Mouse (Mus musculus): Measurements from ENCODE around the gene Numa1. TPM values are rescaled to one million over a fixed set of nuclear protein-coding genes. Genes with fewer than 3 reads are reported as not detected.
"Not testable (repeated sequence)": the region's sequence is repeated elsewhere in the genome, so short reads cannot be mapped to it uniquely, and the experiment has no call there.

Gene Numa1
- polyA plus RNA-seq, 1 experiment from 2014 or later: 46.2 TPM

DNA sequence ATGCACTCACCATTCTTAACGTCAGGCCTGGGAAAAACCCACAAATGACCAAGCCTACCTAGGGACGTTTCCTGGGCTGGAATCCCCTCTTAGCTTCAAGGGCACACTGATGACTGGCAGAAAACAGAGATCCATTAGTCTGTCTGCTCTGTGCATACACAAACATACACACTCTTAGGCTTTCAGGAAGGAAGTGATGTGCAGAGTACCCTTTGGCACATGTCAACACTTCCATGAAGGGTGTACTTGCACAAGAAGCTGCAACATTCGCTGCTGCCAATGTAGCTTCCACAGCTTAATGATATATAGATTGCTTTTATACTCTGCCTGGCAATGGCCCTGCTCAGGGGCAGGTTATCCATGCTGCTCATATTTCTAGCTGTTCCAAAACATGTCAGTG lies 85.5 kb downstream of the Numa1 start:
- WGBS: 70% methylated on average over 3 of the region's 3 CpGs
- no peak for ATAC-seq (ENCODE audit: low read depth)
- Histone ChIP-seq H3K4me2 (no peak overlapping the region), H3K27ac (replicated peaks) (no peak overlapping the region), H3K36me3 (peaks cover 97% of the 10 kb centered on the region), H3K4me1 (replicated peaks) (no peaks in the 10 kb centered on the region), H3K4me3 (no peak overlapping the region), H3K27me3 (no peaks in the 10 kb centered on the region), H3K9ac (no peak overlapping the region), H3K9me3 (no peaks in the 10 kb centered on the region)

DNA sequence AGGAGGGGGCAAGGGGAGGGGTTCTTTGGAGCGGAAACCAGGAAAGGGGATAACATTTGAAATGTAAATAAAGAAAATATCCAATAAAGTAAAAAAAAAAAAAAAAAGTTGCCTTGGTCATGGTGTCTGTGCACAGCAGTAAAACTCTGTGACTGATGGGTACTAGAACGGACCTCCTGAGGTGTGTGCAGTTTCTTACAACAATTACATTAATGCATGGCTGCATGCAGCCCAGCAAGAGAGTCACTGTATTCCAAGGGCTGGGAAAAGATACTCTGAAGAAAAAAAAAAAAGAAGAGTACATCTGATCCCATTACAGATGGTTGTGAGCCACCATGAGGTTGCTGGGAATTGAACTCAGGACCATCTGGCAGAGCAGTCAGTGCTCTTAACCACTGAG lies 87.0 kb downstream of the Numa1 start:
- H3K27ac ChIP-seq (replicated peaks); H3K4me2 ChIP-seq; H3K9ac ChIP-seq; H3K9me3 ChIP-seq; H3K4me1 ChIP-seq (replicated peaks); H3K27me3 ChIP-seq; H3K4me3 ChIP-seq: not testable (repeated sequence)
- 0 out of 2 replicates have a peak, but pooled peaks have one; percentile 26 for ATAC-seq (ENCODE audit: low read depth)
- peaks cover 96% of the 10 kb centered on the region for H3K36me3 ChIP-seq
- WGBS: 71% methylated on average over 2 of the region's 2 CpGs

- no peaks in the 10 kb centered on the region for H3K27me3 ChIP-seq
- H3K4me2 ChIP-seq: no peak overlapping the region
- no peak overlapping the region for H3K4me3 ChIP-seq
- H3K4me1 ChIP-seq (replicated peaks): no peaks in the 10 kb centered on the region
- H3K9me3 ChIP-seq: no peaks in the 10 kb centered on the region
- no peak overlapping the region for H3K9ac ChIP-seq
- no peak for ATAC-seq (ENCODE audit: low read depth)
- WGBS: 96% methylated on average over 9 of the region's 9 CpGs
- H3K36me3 ChIP-seq: peaks cover 89% of the 10 kb centered on the region
- no peak overlapping the region for H3K27ac ChIP-seq (replicated peaks)
Observed at GRCm38 (mm10) chr7:102023821-102024220, 89.9 kb downstream of the Numa1 start.

DNA sequence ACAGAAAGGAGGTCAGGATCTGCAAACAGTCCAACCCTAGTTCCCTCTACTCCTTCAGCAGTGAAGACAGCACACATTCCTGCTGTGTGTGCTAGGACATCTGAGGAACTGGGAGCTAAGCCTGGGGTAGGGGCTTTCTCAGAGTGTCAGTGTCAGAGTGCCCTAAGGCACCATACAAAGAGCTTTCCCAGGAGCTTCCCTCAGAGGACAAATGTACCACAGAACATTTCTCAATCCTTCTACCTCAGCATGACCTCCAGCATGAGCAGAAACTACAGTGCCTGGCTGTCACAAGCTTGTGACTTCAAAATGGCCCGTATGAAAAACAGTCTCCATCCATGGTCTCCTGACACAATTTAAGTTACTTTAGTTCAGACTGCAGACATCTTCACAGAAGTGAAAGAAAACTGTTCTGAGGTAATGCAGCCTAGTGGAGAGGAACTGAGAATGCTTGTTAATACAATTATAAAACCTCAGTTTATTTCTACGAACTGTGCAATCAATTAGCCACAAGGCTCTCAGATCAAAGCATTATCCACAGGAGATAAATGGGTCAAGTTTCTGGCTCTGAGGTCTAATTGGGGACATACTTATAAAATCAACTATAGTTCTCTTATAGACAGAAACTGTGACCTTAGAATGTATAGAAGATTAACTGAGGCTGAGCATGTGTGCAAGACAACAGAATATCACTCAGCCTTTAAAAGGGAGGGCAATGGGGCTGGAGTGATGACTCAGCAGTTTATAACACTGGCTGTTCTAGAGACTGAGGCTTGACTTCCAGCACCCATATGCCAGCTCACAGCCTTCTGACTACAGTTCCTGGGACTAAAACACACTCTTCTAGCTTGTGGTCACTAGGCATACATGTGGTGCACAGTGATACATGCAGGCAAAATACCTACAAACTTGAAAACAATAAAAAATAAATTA lies 91.5 kb downstream of the Numa1 start:
- ATAC-seq (ENCODE audit: low read depth): no peak
- no peaks in the 10 kb centered on the region for H3K4me1 ChIP-seq (replicated peaks)
- no peak overlapping the region for H3K4me3 ChIP-seq
- peaks cover 86% of the 10 kb centered on the region for H3K36me3 ChIP-seq
- WGBS: 80% methylated on average over 2 of the region's 2 CpGs
- H3K9ac ChIP-seq: no peak overlapping the region
- no peak overlapping the region for H3K4me2 ChIP-seq
- H3K27ac ChIP-seq (replicated peaks): no peak overlapping the region
- H3K27me3 ChIP-seq: no peaks in the 10 kb centered on the region
- no peaks in the 10 kb centered on the region for H3K9me3 ChIP-seq

- H3K4me2 ChIP-seq: no peak overlapping the region
- H3K9ac ChIP-seq: no peak overlapping the region
- H3K9me3 ChIP-seq: no peaks in the 10 kb centered on the region
- H3K27ac ChIP-seq (replicated peaks): no peak overlapping the region
- no peaks in the 10 kb centered on the region for H3K27me3 ChIP-seq
- WGBS: 94% methylated on average over 1 of the region's 1 CpGs
- H3K36me3 ChIP-seq: peaks cover 96% of the 10 kb centered on the region
- H3K4me3 ChIP-seq: no peak overlapping the region
- H3K4me1 ChIP-seq (replicated peaks): no peaks in the 10 kb centered on the region
- ATAC-seq (ENCODE audit: low read depth): no peak
Observed at GRCm38 (mm10) chr7:102034904-102035303, 101.0 kb downstream of the Numa1 start.

GRCm38 (mm10) chr7:102035534-102035933 lies 101.6 kb downstream of the Numa1 start:
- Histone ChIP-seq H3K4me1 (replicated peaks) (no peaks in the 10 kb centered on the region), H3K9ac (no peak overlapping the region), H3K4me2 (no peak overlapping the region), H3K27ac (replicated peaks) (no peak overlapping the region), H3K9me3 (no peaks in the 10 kb centered on the region), H3K4me3 (no peak overlapping the region), H3K27me3 (no peaks in the 10 kb centered on the region), H3K36me3 (peaks cover 98% of the 10 kb centered on the region)
- WGBS: 96% methylated on average over 2 of the region's 2 CpGs
- no peak for ATAC-seq (ENCODE audit: low read depth)

- Histone ChIP-seq H3K36me3 (peaks cover 95% of the 10 kb centered on the region), H3K4me3 (no peak overlapping the region), H3K9me3 (no peaks in the 10 kb centered on the region), H3K4me1 (replicated peaks) (no peaks in the 10 kb centered on the region), H3K9ac (no peak overlapping the region), H3K27me3 (no peaks in the 10 kb centered on the region), H3K4me2 (no peak overlapping the region), H3K27ac (replicated peaks) (no peak overlapping the region)
- no peak for ATAC-seq (ENCODE audit: low read depth)
- 93% methylated on average over 3 of the region's 3 CpGs for WGBS
Observed at GRCm38 (mm10) chr7:102037318-102037717, 103.4 kb downstream of the Numa1 start.

GRCm38 (mm10) chr7:102042314-102042713 lies 108.4 kb downstream of the Numa1 start:
- Histone ChIP-seq H3K4me1 (replicated peaks) (0 out of 2 replicates have a peak, but pooled peaks cover 4% of the 10 kb centered on the region), H3K36me3 (peaks cover 50% of the 10 kb centered on the region), H3K27ac (replicated peaks) (no peak overlapping the region), H3K9me3 (no peaks in the 10 kb centered on the region), H3K9ac (no peak overlapping the region), H3K4me2 (no peak overlapping the region), H3K4me3 (no peak overlapping the region), H3K27me3 (no peaks in the 10 kb centered on the region)
- 78% methylated on average over 2 of the region's 2 CpGs for WGBS
- ATAC-seq (ENCODE audit: low read depth): no peak

DNA sequence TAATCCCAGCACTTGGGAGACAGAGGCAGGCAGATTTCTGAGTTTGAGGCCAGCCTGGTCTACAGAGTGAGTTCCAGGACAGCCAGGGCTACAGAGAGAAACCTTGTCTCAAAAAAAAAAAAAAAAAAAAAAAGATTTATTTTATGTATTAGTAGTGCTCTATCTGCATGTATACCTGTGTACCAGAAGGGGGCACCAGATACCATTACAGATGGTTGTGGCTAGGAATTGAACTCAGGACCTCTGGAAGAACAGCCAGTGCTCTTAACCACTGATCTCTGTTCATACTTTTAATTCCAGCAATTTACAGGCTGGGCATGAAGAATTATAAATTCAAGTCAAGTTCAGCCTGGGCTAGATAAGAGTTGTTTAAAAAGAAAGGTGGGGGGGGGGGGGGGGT lies 114.6 kb downstream of the Numa1 start:
- not testable (repeated sequence) for H3K4me3 ChIP-seq; H3K4me1 ChIP-seq (replicated peaks); H3K27me3 ChIP-seq; ATAC-seq (ENCODE audit: low read depth); H3K9me3 ChIP-seq; H3K4me2 ChIP-seq; H3K27ac ChIP-seq (replicated peaks); H3K9ac ChIP-seq
- H3K36me3 ChIP-seq: peaks cover 26% of the 10 kb centered on the region

DNA sequence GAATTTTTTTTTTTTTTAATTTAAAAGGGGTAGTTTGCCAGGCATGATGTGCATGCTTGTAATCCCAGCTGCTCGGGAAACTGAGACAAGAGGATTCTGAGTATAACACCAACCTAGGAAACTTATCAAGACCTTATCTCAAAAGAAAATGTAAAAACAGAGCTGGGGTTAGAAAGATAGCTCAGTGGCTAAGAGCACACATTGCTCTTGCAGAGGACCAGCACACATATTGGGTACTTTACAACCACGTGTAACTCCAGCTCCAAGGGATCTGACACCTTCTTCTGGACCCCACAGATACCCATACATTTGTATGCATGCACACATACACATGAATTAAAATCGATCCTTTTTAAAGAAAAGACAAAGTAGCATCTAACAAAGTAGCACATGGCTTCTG lies 127.4 kb downstream of the Numa1 start:
- no peak overlapping the region for H3K27ac ChIP-seq (replicated peaks)

DNA sequence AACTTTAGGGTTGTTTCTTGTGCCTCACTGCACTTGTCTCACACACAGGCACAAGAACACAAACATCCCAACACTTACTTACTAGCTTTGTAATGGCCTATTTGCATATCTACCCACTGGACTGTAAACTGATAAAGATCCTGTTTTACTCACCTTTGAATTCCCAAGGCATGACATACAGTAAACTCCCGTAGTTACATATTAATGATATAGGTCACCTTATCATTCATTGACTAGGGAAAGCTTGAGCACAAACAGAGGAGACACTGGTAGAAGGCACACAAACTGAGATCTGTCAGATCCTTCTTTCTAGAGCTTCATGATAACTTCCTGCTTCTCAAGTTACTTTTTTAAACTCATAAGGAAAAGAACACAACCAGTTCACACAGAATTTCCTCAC lies 128.3 kb downstream of the Numa1 start:
- no peak for ATAC-seq (ENCODE audit: low read depth)
- no peak overlapping the region for H3K27ac ChIP-seq (replicated peaks)
- no peaks in the 10 kb centered on the region for H3K27me3 ChIP-seq
- peaks cover 20% of the 10 kb centered on the region for H3K36me3 ChIP-seq
- no peaks in the 10 kb centered on the region for H3K9me3 ChIP-seq
- no peak overlapping the region for H3K4me3 ChIP-seq
- H3K9ac ChIP-seq: no peak overlapping the region
- WGBS: 86% methylated on average over 1 of the region's 1 CpGs
- H3K4me1 ChIP-seq (replicated peaks): peaks cover 37% of the 10 kb centered on the region
- H3K4me2 ChIP-seq: no peak overlapping the region

More for the DNA sequence above, 127.4 kb downstream of the Numa1 start:
- 94% methylated on average over 3 of the region's 3 CpGs for WGBS
- Histone ChIP-seq H3K4me3 (no peak overlapping the region), H3K4me1 (replicated peaks) (peaks cover 33% of the 10 kb centered on the region), H3K9ac (no peak overlapping the region), H3K36me3 (peaks cover 26% of the 10 kb centered on the region), H3K27me3 (no peaks in the 10 kb centered on the region), H3K9me3 (no peaks in the 10 kb centered on the region), H3K4me2 (no peak overlapping the region)
- no peak for ATAC-seq (ENCODE audit: low read depth)

DNA sequence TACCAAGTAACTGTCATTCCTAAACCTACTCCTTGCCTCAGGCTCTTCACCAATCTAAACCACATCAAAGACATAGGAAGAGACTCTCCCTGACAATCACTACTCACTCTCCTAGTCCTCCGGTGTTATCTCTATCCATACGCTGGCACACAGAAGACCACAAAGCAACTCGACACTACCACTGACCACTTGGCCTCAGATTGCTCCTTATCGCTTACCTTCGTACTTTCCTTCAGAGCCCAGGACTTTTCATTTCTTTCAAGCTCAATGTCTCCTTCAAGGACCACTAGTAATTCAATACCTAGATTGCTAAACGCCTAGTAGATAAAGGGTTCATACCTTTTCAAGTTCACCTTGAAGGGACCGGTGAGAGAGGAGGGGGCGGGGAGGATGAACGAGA lies 130.0 kb downstream of the Numa1 start:
- Histone ChIP-seq H3K4me3 (peak overlapping the region; percentile 63), H3K27me3 (no peaks in the 10 kb centered on the region), H3K9ac (peak overlapping the region; percentile 83; the same call in 1 of the 2 replicates), H3K36me3 (peaks cover 9% of the 10 kb centered on the region), H3K4me1 (replicated peaks) (peaks cover 37% of the 10 kb centered on the region), H3K9me3 (no peaks in the 10 kb centered on the region), H3K4me2 (peak overlapping the region; percentile 84), H3K27ac (replicated peaks) (no peak overlapping the region)
- ATAC-seq (ENCODE audit: low read depth): no peak
- WGBS: 92% methylated on average over 9 of the region's 9 CpGs
